In genomic region chrX:94197789-94198188, GRCm38 (mm10) we compare ENCODE assay signal across 7 mouse cellular contexts. TPM values are rescaled to one million over a fixed set of nuclear protein-coding genes. Genes with fewer than 3 reads are reported as not detected.
DNase-seq lines count a peak whose midpoint lies in the region; ATAC-seq lines count a peak whose summit lies in the region.

No protein-coding gene starts in this region.

- peaks cover 99% of the 10 kb centered on the region for H3K36me3 ChIP-seq in hindbrain, embryonic 10.5 days
- peaks cover 24% of the 10 kb centered on the region for H3K36me3 ChIP-seq in hindbrain, embryonic 16.5 days (ENCODE audit: control insufficient read depth, insufficient read depth, low read length)
- H3K36me3 ChIP-seq in embryonic facial prominence, embryonic 11.5 days (replicated peaks; ENCODE audit: control insufficient read depth, insufficient read depth, low read depth, low read length): peaks cover 14% of the 10 kb centered on the region
- H3K36me3 ChIP-seq in midbrain, embryonic 10.5 days: peaks cover 100% of the 10 kb centered on the region

- WGBS in hindbrain, embryonic 10.5 days: 84% methylated on average over 5 of the region's 5 CpGs
- 82% methylated on average over 5 of the region's 5 CpGs for WGBS in hindbrain, embryonic 16.5 days
- 82% methylated on average over 5 of the region's 5 CpGs for WGBS in embryonic facial prominence, embryonic 11.5 days
- WGBS in midbrain, embryonic 10.5 days: 84% methylated on average over 5 of the region's 5 CpGs

- H3K9ac ChIP-seq in hindbrain, embryonic 16.5 days (ENCODE audit: low read depth, low read length): no peak overlapping the region
- H3K9ac ChIP-seq in embryonic facial prominence, embryonic 11.5 days (replicated peaks; ENCODE audit: low read length): no peak overlapping the region

- 0 out of 2 replicates have a peak, but pooled peaks cover 3% of the 10 kb centered on the region for H3K9me3 ChIP-seq in hindbrain, embryonic 10.5 days
- no peaks in the 10 kb centered on the region for H3K9me3 ChIP-seq in hindbrain, embryonic 16.5 days (ENCODE audit: control insufficient read depth, low read length)
- H3K9me3 ChIP-seq in embryonic facial prominence, embryonic 11.5 days (replicated peaks; ENCODE audit: control insufficient read depth, low read length): no peaks in the 10 kb centered on the region
- peaks cover 7% of the 10 kb centered on the region; the same call in 1 of the 2 replicates for H3K9me3 ChIP-seq in midbrain, embryonic 10.5 days (replicated peaks)

- H3K4me3 ChIP-seq in hindbrain, embryonic 10.5 days: no peak overlapping the region
- no peak overlapping the region for H3K4me3 ChIP-seq in hindbrain, embryonic 16.5 days (ENCODE audit: low read length)
- no peak overlapping the region for H3K4me3 ChIP-seq in embryonic facial prominence, embryonic 11.5 days (ENCODE audit: low read depth, low read length)
- H3K4me3 ChIP-seq in midbrain, embryonic 10.5 days: no peak overlapping the region

- H3K27me3 ChIP-seq in hindbrain, embryonic 10.5 days (ENCODE audit: insufficient read depth, poor library complexity, severe bottlenecking): no peaks in the 10 kb centered on the region
- H3K27me3 ChIP-seq in hindbrain, embryonic 16.5 days (replicated peaks; ENCODE audit: control insufficient read depth, insufficient read depth, low read length): no peaks in the 10 kb centered on the region
- H3K27me3 ChIP-seq in embryonic facial prominence, embryonic 11.5 days (ENCODE audit: control insufficient read depth, insufficient read depth, low read length): no peaks in the 10 kb centered on the region
- no peaks in the 10 kb centered on the region for H3K27me3 ChIP-seq in midbrain, embryonic 10.5 days (ENCODE audit: low read depth, poor library complexity, severe bottlenecking)

- no peak for ATAC-seq in hindbrain, embryonic 16.5 days
- ATAC-seq in embryonic facial prominence, embryonic 11.5 days (replicated peaks; ENCODE audit: insufficient number of reproducible peaks, low FRiP score, low TSS enrichment, low read depth): no peak

- peak; percentile 6 for DNase-seq in hindbrain, embryonic 10.5 days (ENCODE audit: low spot score)
- peak; percentile 58 for DNase-seq in 3T3-L1 (ENCODE audit: low read depth, low spot score)
- peak; percentile 65 for DNase-seq in CD4-positive, CD25-positive, alpha-beta regulatory T cell, adult 2 months (ENCODE audit: low read depth, low spot score)
- peak; percentile 9 for DNase-seq in embryonic facial prominence, embryonic 11.5 days (ENCODE audit: low spot score)
- DNase-seq in spleen, adult 18-20 months: peak; percentile 10 to 38
- DNase-seq in midbrain, embryonic 10.5 days (ENCODE audit: low spot score): no peak

- no peak overlapping the region for H3K4me2 ChIP-seq in hindbrain, embryonic 16.5 days (ENCODE audit: low read length)
- no peak overlapping the region for H3K4me2 ChIP-seq in embryonic facial prominence, embryonic 11.5 days (ENCODE audit: low read depth, low read length)

- no peaks in the 10 kb centered on the region for H3K4me1 ChIP-seq in hindbrain, embryonic 10.5 days (replicated peaks)
- H3K4me1 ChIP-seq in hindbrain, embryonic 16.5 days (ENCODE audit: control insufficient read depth, insufficient read depth, low read depth, low read length): no peaks in the 10 kb centered on the region
- H3K4me1 ChIP-seq in embryonic facial prominence, embryonic 11.5 days (ENCODE audit: control insufficient read depth, insufficient read depth, low read length): no peaks in the 10 kb centered on the region
- no peaks in the 10 kb centered on the region for H3K4me1 ChIP-seq in midbrain, embryonic 10.5 days

- no peak overlapping the region for H3K27ac ChIP-seq in hindbrain, embryonic 10.5 days
- no peak overlapping the region for H3K27ac ChIP-seq in hindbrain, embryonic 16.5 days (ENCODE audit: low read depth, low read length)
- H3K27ac ChIP-seq in embryonic facial prominence, embryonic 11.5 days (replicated peaks; ENCODE audit: low read depth, low read length): no peak overlapping the region
- no peak overlapping the region for H3K27ac ChIP-seq in midbrain, embryonic 10.5 days (replicated peaks)

RNA-seq across cellular contexts. Expression of gene Eif2s3x, which starts 14.9 kb away (rescaled TPM):
- polyA plus RNA-seq in hindbrain, embryonic 10.5 days (2016; fragmentation: Nextera tagmentation; extraction: Ambion mirVana): 95.3 and 101 TPM in 2 replicates
- polyA plus RNA-seq in hindbrain, embryonic 16.5 days (2015; fragmentation: Nextera tagmentation; extraction: Ambion mirVana): 81.9 and 85.8 TPM in 2 replicates
- 125 and 129 TPM in 2 replicates for polyA plus RNA-seq in embryonic facial prominence, embryonic 11.5 days (2014; fragmentation: Nextera tagmentation; extraction: Ambion mirVana)
- 109 and 112 TPM in 2 replicates for polyA plus RNA-seq in midbrain, embryonic 10.5 days (2016; fragmentation: Nextera tagmentation; extraction: Ambion mirVana)

RNA-seq across cellular contexts. Expression of gene Klhl15, which starts 36.6 kb away (rescaled TPM):
- 6.8 and 9.3 TPM in 2 replicates for polyA plus RNA-seq in hindbrain, embryonic 10.5 days (2016; fragmentation: Nextera tagmentation; extraction: Ambion mirVana)
- 9.1 and 9.2 TPM in 2 replicates for polyA plus RNA-seq in hindbrain, embryonic 16.5 days (2015; fragmentation: Nextera tagmentation; extraction: Ambion mirVana)
- polyA plus RNA-seq in embryonic facial prominence, embryonic 11.5 days (2014; fragmentation: Nextera tagmentation; extraction: Ambion mirVana): 9.8 and 10.1 TPM in 2 replicates
- polyA plus RNA-seq in midbrain, embryonic 10.5 days (2016; fragmentation: Nextera tagmentation; extraction: Ambion mirVana): 7.1 and 10.1 TPM in 2 replicates
